Mouse (Mus musculus) limb, embryonic 12.5 days (tissue): ENCODE data around the gene Slc20a1. TPM values are rescaled to one million over a fixed set of nuclear protein-coding genes. Genes with fewer than 3 reads are reported as not detected.

Experiments
- ATAC-seq: fragments of 200-750 bp; cut with Nextera tagmentation; 2 replicates; pipeline ENCODE4 v1.8.0; 2017; ENCODE audit warnings: low read depth, moderate TSS enrichment; ENCODE audit not compliant: insufficient number of reproducible peaks, insufficient read depth, low FRiP score, low TSS enrichment
- H3K27ac ChIP-seq: fragments of 300-500 bp; sonication (generic); 2 replicates; pipeline ENCODE4 v1.5.1; 2016; ENCODE audit warnings: mild to moderate bottlenecking, moderate library complexity
- H3K27me3 ChIP-seq: fragments of 300-500 bp; sonication (generic); 2 replicates; pipeline ENCODE4 v1.6.1; 2016; ENCODE audit warnings: mild to moderate bottlenecking, moderate library complexity
- H3K36me3 ChIP-seq: fragments of 300-500 bp; sonication (generic); 2 replicates; pipeline ENCODE4 v1.6.1; 2016; ENCODE audit warnings: mild to moderate bottlenecking, moderate library complexity
- H3K4me1 ChIP-seq: fragments of 300-500 bp; sonication (generic); replicated peaks from 2 replicates; pipeline ENCODE4 v1.6.1; 2016
- H3K4me2 ChIP-seq: fragments of 300-500 bp; sonication (generic); 2 replicates; pipeline ENCODE4 v1.6.1; 2016; ENCODE audit warnings: mild to moderate bottlenecking, moderate library complexity
- H3K4me3 ChIP-seq: fragments of 300-500 bp; sonication (generic); replicated peaks from 2 replicates; pipeline ENCODE4 v1.5.1; 2016; ENCODE audit warnings: mild to moderate bottlenecking
- H3K9ac ChIP-seq: fragments of 300-500 bp; sonication (generic); replicated peaks from 2 replicates; pipeline ENCODE4 v1.6.1; 2016; ENCODE audit warnings: mild to moderate bottlenecking, moderate library complexity
- H3K9me3 ChIP-seq: fragments of 300-500 bp; sonication (generic); 2 replicates; pipeline ENCODE4 v1.6.1; 2016; ENCODE audit warnings: mild to moderate bottlenecking, moderate library complexity
- WGBS: fragments of 180-500 bp; shearing (Covaris S2); methylation state at CpG from one replicate; pipeline ENCODE4 v1.1.7; 2016; 5-methylcytosine and 5-hydroxymethylcytosine counted together
- polyA plus RNA-seq: library from polyadenylated mRNA; unstranded; fragments of >200 nt; fragmentation: Nextera tagmentation; extraction: Ambion mirVana; gene quantifications from 2 replicates; pipeline ENCODE4 v1.2.1, GENCODE M21; 2016

The Slc20a1 gene
- polyA plus RNA-seq, 1 experiment from 2014 or later = 43.9 TPM

GRCm38 (mm10) chr2:129244446-129245120, 46.0 kb downstream of the Slc20a1 start:
- Histone ChIP-seq H3K4me2 (no peak overlapping the region), H3K4me3 (no peak overlapping the region), H3K4me1 (peaks cover 21% of the 10 kb centered on the region), H3K36me3 (no peaks in the 10 kb centered on the region), H3K27ac (no peak overlapping the region), H3K9me3 (no peaks in the 10 kb centered on the region), H3K27me3 (no peaks in the 10 kb centered on the region), H3K9ac (no peak overlapping the region)
- WGBS = 83% methylated on average over 20 of the region's 20 CpGs
- no peak for ATAC-seq

- H3K4me1 ChIP-seq = peaks cover 21% of the 10 kb centered on the region
- H3K27me3 ChIP-seq = no peaks in the 10 kb centered on the region
- H3K27ac ChIP-seq = no peak overlapping the region
- 46% methylated on average over 5 of the region's 5 CpGs for WGBS
- no peak overlapping the region for H3K9ac ChIP-seq
- H3K4me2 ChIP-seq = no peak overlapping the region
- H3K36me3 ChIP-seq = no peaks in the 10 kb centered on the region
- ATAC-seq = no peak
- H3K9me3 ChIP-seq = no peaks in the 10 kb centered on the region
- H3K4me3 ChIP-seq = no peak overlapping the region
These were observed 47.1 kb downstream of the Slc20a1 start for GRCm38 (mm10) chr2:129245618-129246017.

- H3K9ac ChIP-seq = no peak overlapping the region
- no peak overlapping the region for H3K4me3 ChIP-seq
- 73% methylated on average over 7 of the region's 7 CpGs for WGBS
- no peaks in the 10 kb centered on the region for H3K9me3 ChIP-seq
- H3K4me1 ChIP-seq = peaks cover 14% of the 10 kb centered on the region
- H3K36me3 ChIP-seq = no peaks in the 10 kb centered on the region
- no peak for ATAC-seq
- H3K27ac ChIP-seq = no peak overlapping the region
- H3K4me2 ChIP-seq = no peak overlapping the region
- no peaks in the 10 kb centered on the region for H3K27me3 ChIP-seq
These were observed 47.9 kb downstream of the Slc20a1 start for GRCm38 (mm10) chr2:129246436-129246835.

- Histone ChIP-seq H3K4me1 (peaks cover 14% of the 10 kb centered on the region; the same call in 1 of the 2 replicates), H3K9ac (no peak overlapping the region), H3K4me3 (no peak overlapping the region), H3K36me3 (no peaks in the 10 kb centered on the region), H3K9me3 (no peaks in the 10 kb centered on the region), H3K4me2 (no peak overlapping the region), H3K27me3 (no peaks in the 10 kb centered on the region), H3K27ac (no peak overlapping the region)
- 94% methylated on average over 12 of the region's 12 CpGs for WGBS
- ATAC-seq = no peak
These were observed 48.4 kb downstream of the Slc20a1 start for GRCm38 (mm10) chr2:129246924-129247323.

- H3K36me3 ChIP-seq = no peaks in the 10 kb centered on the region
- H3K4me3 ChIP-seq = no peak overlapping the region
- H3K9me3 ChIP-seq = no peaks in the 10 kb centered on the region
- peaks cover 14% of the 10 kb centered on the region; the same call in 1 of the 2 replicates for H3K4me1 ChIP-seq
- H3K27me3 ChIP-seq = no peaks in the 10 kb centered on the region
- no peak overlapping the region for H3K9ac ChIP-seq
- ATAC-seq = no peak
- no peak overlapping the region for H3K27ac ChIP-seq
- 92% methylated on average over 7 of the region's 7 CpGs for WGBS
- H3K4me2 ChIP-seq = no peak overlapping the region
These were observed 49.1 kb downstream of the Slc20a1 start for GRCm38 (mm10) chr2:129247707-129248121.

- Histone ChIP-seq H3K27me3 (no peaks in the 10 kb centered on the region), H3K4me3 (no peak overlapping the region), H3K36me3 (no peaks in the 10 kb centered on the region), H3K27ac (no peak overlapping the region), H3K4me1 (peaks cover 10% of the 10 kb centered on the region; the same call in 1 of the 2 replicates), H3K9ac (no peak overlapping the region), H3K9me3 (no peaks in the 10 kb centered on the region), H3K4me2 (no peak overlapping the region)
- ATAC-seq = no peak
- WGBS = 48% methylated on average over 1 of the region's 1 CpGs
These were observed 50.8 kb downstream of the Slc20a1 start for GRCm38 (mm10) chr2:129249321-129249720.

- Histone ChIP-seq H3K27ac (no peak overlapping the region), H3K4me2 (no peak overlapping the region), H3K36me3 (no peaks in the 10 kb centered on the region), H3K4me1 (no peaks in the 10 kb centered on the region), H3K9ac (no peak overlapping the region), H3K27me3 (no peaks in the 10 kb centered on the region), H3K4me3 (no peak overlapping the region), H3K9me3 (no peaks in the 10 kb centered on the region)
- no peak for ATAC-seq
- 86% methylated on average over 19 of the region's 19 CpGs for WGBS
These were observed 54.5 kb downstream of the Slc20a1 start for GRCm38 (mm10) chr2:129252836-129253630.

- ATAC-seq = no peak
- Histone ChIP-seq H3K27me3 (no peaks in the 10 kb centered on the region), H3K27ac (no peak overlapping the region), H3K4me2 (no peak overlapping the region), H3K9me3 (no peaks in the 10 kb centered on the region), H3K9ac (no peak overlapping the region), H3K36me3 (no peaks in the 10 kb centered on the region), H3K4me3 (no peak overlapping the region), H3K4me1 (no peaks in the 10 kb centered on the region)
- whole genome bisulfite sequencing = 44% methylated on average over 2 of the region's 2 CpGs
These were observed 55.0 kb downstream of the Slc20a1 start for GRCm38 (mm10) chr2:129253631-129253970.

- 52% methylated on average over 2 of the region's 2 CpGs for WGBS
- no peak overlapping the region for H3K9ac ChIP-seq
- no peak for ATAC-seq
- no peaks in the 10 kb centered on the region for H3K36me3 ChIP-seq
- H3K27ac ChIP-seq = no peak overlapping the region
- H3K4me1 ChIP-seq = no peaks in the 10 kb centered on the region
- no peaks in the 10 kb centered on the region for H3K9me3 ChIP-seq
- no peak overlapping the region for H3K4me3 ChIP-seq
- no peak overlapping the region for H3K4me2 ChIP-seq
- H3K27me3 ChIP-seq = no peaks in the 10 kb centered on the region
These were observed 55.5 kb downstream of the Slc20a1 start for GRCm38 (mm10) chr2:129254076-129254475.

- H3K27ac ChIP-seq = no peak overlapping the region
- WGBS = 63% methylated on average over 4 of the region's 4 CpGs
These were observed 57.4 kb downstream of the Slc20a1 start for GRCm38 (mm10) chr2:129256006-129256405.

GRCm38 (mm10) chr2:129258056-129258455, 59.5 kb downstream of the Slc20a1 start:
- Histone ChIP-seq H3K4me3 (no peak overlapping the region), H3K9ac (no peak overlapping the region), H3K27me3 (no peaks in the 10 kb centered on the region), H3K4me1 (no peaks in the 10 kb centered on the region), H3K27ac (no peak overlapping the region), H3K9me3 (no peaks in the 10 kb centered on the region), H3K36me3 (no peaks in the 10 kb centered on the region), H3K4me2 (no peak overlapping the region)
- ATAC-seq = no peak
- 90% methylated on average over 3 of the region's 3 CpGs for WGBS

More at GRCm38 (mm10) chr2:129256006-129256405, 57.4 kb downstream of the Slc20a1 start:
- no peak overlapping the region for H3K9ac ChIP-seq
- H3K27me3 ChIP-seq = no peaks in the 10 kb centered on the region
- no peaks in the 10 kb centered on the region for H3K4me1 ChIP-seq
- no peak for ATAC-seq
- H3K4me2 ChIP-seq = no peak overlapping the region
- no peaks in the 10 kb centered on the region for H3K36me3 ChIP-seq
- H3K4me3 ChIP-seq = no peak overlapping the region
- H3K9me3 ChIP-seq = no peaks in the 10 kb centered on the region
